Mouse (Mus musculus) thymus, adult 2 months (tissue): Measurements from ENCODE around the gene Chst12.

Experiments used
- CTCF ChIP-seq: fragments of 200-500 bp; IDR thresholded peaks from 2 replicates; pipeline ENCODE4 v1.5.1; 2012; ENCODE audit warnings: mild to moderate bottlenecking, control low read depth, low read length, moderate library complexity, borderline replicate concordance; ENCODE audit not compliant: control insufficient read depth, poor library complexity, insufficient read depth; ENCODE audit errors: extremely low read depth
- POLR2A ChIP-seq: fragments of 200-500 bp; IDR thresholded peaks from 2 replicates; pipeline ENCODE4 v1.6.1; 2012; ENCODE audit warnings: mild to moderate bottlenecking, low read length, control low read depth, moderate library complexity; ENCODE audit not compliant: control insufficient read depth, poor library complexity, insufficient read depth; ENCODE audit errors: extremely low read depth

DNA sequence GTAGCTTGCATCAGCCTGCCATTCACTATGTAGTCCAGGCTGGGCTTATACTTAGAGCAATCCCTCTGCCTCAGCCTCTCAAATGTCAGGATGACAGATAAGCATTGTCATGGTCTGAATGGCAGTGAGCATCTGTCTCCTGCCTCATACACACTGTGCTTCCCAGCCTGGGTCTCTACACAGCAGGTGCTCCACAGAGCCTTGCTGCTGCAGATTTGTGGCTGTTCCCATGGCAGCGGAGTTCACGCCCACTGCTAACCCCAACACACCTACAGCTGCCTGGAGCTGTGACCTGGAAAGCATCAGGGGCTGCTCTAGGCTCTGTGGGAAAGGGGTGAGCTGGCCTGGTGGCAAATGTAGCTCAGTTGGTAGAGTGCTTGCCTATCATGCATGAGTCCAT, 40.4 kb upstream of the Chst12 start:
- TF ChIP-seq CTCF (no peak), POLR2A (no peak)
